Mouse (Mus musculus): Measurements from ENCODE around the gene Mtx2. TPM values are rescaled to one million over a fixed set of nuclear protein-coding genes. Genes with fewer than 3 reads are reported as not detected.

Gene Mtx2
- polyA plus RNA-seq, 1 experiment from 2014 or later: 187 TPM

- no peak overlapping the region for H3K27ac ChIP-seq (replicated peaks in 1 of 2; ENCODE audit: control insufficient read depth in 1 of 2, insufficient read depth in 1 of 2, low read depth in 2 of 2, low read length in 2 of 2)
- no peak overlapping the region for H3K4me3 ChIP-seq (ENCODE audit: control insufficient read depth in 1 of 2, insufficient read depth in 1 of 2, low read depth in 1 of 2, low read length in 2 of 2)
- H3K27me3 ChIP-seq (ENCODE audit: control insufficient read depth, insufficient read depth, low read length): no peaks in the 10 kb centered on the region
- no peak overlapping the region for H3K9ac ChIP-seq (ENCODE audit: low read length)
- H3K9me3 ChIP-seq (ENCODE audit: control insufficient read depth, low read length): no peaks in the 10 kb centered on the region
- H3K36me3 ChIP-seq (ENCODE audit: control insufficient read depth, insufficient read depth, low read length): no peaks in the 10 kb centered on the region
- no peak for ATAC-seq (ENCODE audit: insufficient number of reproducible peaks, insufficient read depth, low FRiP score, low read depth)
- H3K4me2 ChIP-seq (ENCODE audit: low read length): no peak overlapping the region
- H3K4me1 ChIP-seq (ENCODE audit: control insufficient read depth in 2 of 2, insufficient read depth in 2 of 2, low read length in 2 of 2): peaks cover 0 to 2% of the 10 kb centered on the region in 2 experiments; a peak in 1 of 4 replicates
- whole genome bisulfite sequencing: 79% methylated on average over 22 of the region's 22 CpGs
Observed at GRCm38 (mm10) chr2:74925968-74926814, 100.6 kb downstream of the Mtx2 start.

Other genes starting within 250 kb of the Mtx2 start
- gene Lnpk, start 246.4 kb upstream of the Mtx2 start, polyA plus RNA-seq (2014; fragmentation: Nextera tagmentation; extraction: Ambion mirVana): 18.7 and 20.1 TPM in 2 replicates
- not detected in 2 replicates for gene Evx2, start 166.2 kb upstream of the Mtx2 start, polyA plus RNA-seq (2014; fragmentation: Nextera tagmentation; extraction: Ambion mirVana)
- gene Hoxd13, start 157.5 kb upstream of the Mtx2 start, polyA plus RNA-seq (2014; fragmentation: Nextera tagmentation; extraction: Ambion mirVana): not detected in 2 replicates
- gene Hoxd12, start 150.8 kb upstream of the Mtx2 start, polyA plus RNA-seq (2014; fragmentation: Nextera tagmentation; extraction: Ambion mirVana): not detected in 2 replicates
- not detected in 2 replicates for gene Hoxd11, start 146.2 kb upstream of the Mtx2 start, polyA plus RNA-seq (2014; fragmentation: Nextera tagmentation; extraction: Ambion mirVana)
- gene Hoxd10, start 133.9 kb upstream of the Mtx2 start, polyA plus RNA-seq (2014; fragmentation: Nextera tagmentation; extraction: Ambion mirVana): not detected in 2 replicates
- 0.22 TPM in 1 of 2 replicates, not detected in the other for gene Hoxd9, start 128.1 kb upstream of the Mtx2 start, polyA plus RNA-seq (2014; fragmentation: Nextera tagmentation; extraction: Ambion mirVana)
- gene Hoxd8, start 121.2 kb upstream of the Mtx2 start, polyA plus RNA-seq (2014; fragmentation: Nextera tagmentation; extraction: Ambion mirVana): 0.36 and 0.61 TPM in 2 replicates
- gene Hoxd3, start 113.9 kb upstream of the Mtx2 start, polyA plus RNA-seq (2014; fragmentation: Nextera tagmentation; extraction: Ambion mirVana): 0.23 TPM in 1 of 2 replicates, not detected in the other
- gene Hoxd4, start 113.9 kb upstream of the Mtx2 start, polyA plus RNA-seq (2014; fragmentation: Nextera tagmentation; extraction: Ambion mirVana): 0.34 TPM in 1 of 2 replicates, not detected in the other
- gene Gm28230, start 99.1 kb upstream of the Mtx2 start, polyA plus RNA-seq (2014; fragmentation: Nextera tagmentation; extraction: Ambion mirVana): 0.05 TPM in 1 of 2 replicates, not detected in the other
- not detected in 2 replicates for gene Hoxd1, start 62.8 kb upstream of the Mtx2 start, polyA plus RNA-seq (2014; fragmentation: Nextera tagmentation; extraction: Ambion mirVana)